Mouse (Mus musculus) heart, adult 2 months (tissue): ENCODE results near the gene Anks1b.

Experiments
- CTCF ChIP-seq: fragments of 200-600 bp; IDR thresholded peaks from 2 replicates; pipeline ENCODE4 v1.8.1; 2022; ENCODE audit warnings: antibody characterized with exemption, mild to moderate bottlenecking, moderate library complexity
- POLR2A ChIP-seq: fragments of 200-500 bp; IDR thresholded peaks from 2 replicates; pipeline ENCODE4 v1.6.1; 2011; ENCODE audit warnings: mild to moderate bottlenecking, low read depth, low read length, control low read depth; ENCODE audit not compliant: insufficient read depth

- TF ChIP-seq CTCF (no peak), POLR2A (no peak)
These were observed 945.1 kb downstream of the Anks1b start for GRCm38 (mm10) chr10:90818246-90818937.
